Mouse (Mus musculus) spleen, adult 2 months (tissue): ENCODE measurements at regions not wholly inside any gene's neighbourhood (a gene's known extent, or its start where the extent isn't known, plus 50 kb on each side); places are given as distances from the start of the nearest gene placed in this dataset.

ENCODE experiments used
- CTCF ChIP-seq: fragments of 200-500 bp; IDR thresholded peaks from 2 replicates; pipeline ENCODE4 v1.5.1; 2011; ENCODE audit warnings: mild to moderate bottlenecking, inconsistent platforms; ENCODE audit not compliant: insufficient read depth, insufficient read length, insufficient replicate concordance; ENCODE audit errors: extremely low read depth
- POLR2A ChIP-seq: fragments of 200-500 bp; IDR thresholded peaks from 2 replicates; pipeline ENCODE4 v1.6.1; 2011; ENCODE audit warnings: low read depth, low read length, inconsistent platforms

- no peak for TF ChIP-seq POLR2A
- TF ChIP-seq CTCF: no peak
Observed at GRCm38 (mm10) chr12:25400326-25400725, 303.4 kb upstream of the Id2 start.
